Mouse (Mus musculus) heart, postnatal 14 days (tissue): Measurements from ENCODE around the gene Ttll12. TPM values are rescaled to one million over a fixed set of nuclear protein-coding genes. Genes with fewer than 3 reads are reported as not detected.

Experiments
- DNase-seq, 2 experiments: peaks; one replicate each; pipeline ENCODE4 v3.0.0; 2021 to 2022
- intact Hi-C: fragments of 180-260 bp; cut with DNase I; formaldehyde crosslinking; loops from one replicate; pipeline ENCODE4 v1.15.1; 2025
- long read RNA-seq, 2 experiments: library from polyadenylated mRNA; stranded (forward); transcript quantifications; one replicate each; pipeline ENCODE4 v2.0.0; 2021
- total RNA-seq, 2 experiments: library from RNA; stranded (reverse); gene quantifications; 2 replicates each; pipeline ENCODE4 v1.2.3; 2021

The Ttll12 gene
- 1 to 10 TPM; 5.1 to 6.0 TPM for total RNA-seq
- long read RNA-seq, experiment 1, transcript Ttll12-201 (14 exons, 3,774 nt), result major isoform, 15 of 15 reads
- long read RNA-seq, experiment 1, partial matches to known transcripts, result 0 of 15 reads
- long read RNA-seq, experiment 1, other reads (novel, unspliced or antisense), result 0 of 15 reads
- long read RNA-seq, experiment 2, transcript Ttll12-201 (14 exons, 3,774 nt), result major isoform, 16 of 17 reads
- long read RNA-seq, experiment 2, partial matches to known transcripts, result 0 of 17 reads
- long read RNA-seq, experiment 2, other reads (novel, unspliced or antisense), result 1 of 17 reads

GRCm38 (mm10) chr15:83594513-83595363, at the start of gene Ttll12:
Gene Ttll12, minus strand, starts transcription at chr15:83595157.
- intact Hi-C loops, result no loop called here
- DNase-seq, result peak; percentile 95

GRCm38 (mm10) chr15:83642518-83642917, 47.6 kb upstream of the Ttll12 start:
- intact Hi-C loops, result no loop called here
- DNase-seq, result no peak

DNA sequence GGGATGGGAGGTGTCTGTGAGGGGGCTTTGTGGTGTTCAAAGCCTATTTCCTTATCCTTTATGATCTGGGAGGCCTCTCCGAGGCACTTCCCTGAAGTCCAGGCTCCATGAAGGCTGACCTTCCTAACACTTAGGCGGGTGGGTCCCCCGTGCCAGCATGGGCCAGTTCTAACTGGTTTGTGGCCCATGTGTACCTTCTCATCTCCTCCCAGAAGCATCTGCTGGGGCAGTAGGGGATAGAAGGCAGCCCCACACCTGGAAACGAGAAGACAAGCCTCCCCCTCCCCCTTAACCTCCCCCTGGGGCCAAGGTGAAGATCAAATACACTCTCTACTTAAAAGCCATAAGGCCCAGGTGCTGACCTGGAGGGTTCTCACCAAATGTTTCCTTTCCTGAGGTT, 45.3 kb upstream of the Ttll12 start:
- DNase-seq, result no peak
- intact Hi-C loops, result no loop called here

DNA sequence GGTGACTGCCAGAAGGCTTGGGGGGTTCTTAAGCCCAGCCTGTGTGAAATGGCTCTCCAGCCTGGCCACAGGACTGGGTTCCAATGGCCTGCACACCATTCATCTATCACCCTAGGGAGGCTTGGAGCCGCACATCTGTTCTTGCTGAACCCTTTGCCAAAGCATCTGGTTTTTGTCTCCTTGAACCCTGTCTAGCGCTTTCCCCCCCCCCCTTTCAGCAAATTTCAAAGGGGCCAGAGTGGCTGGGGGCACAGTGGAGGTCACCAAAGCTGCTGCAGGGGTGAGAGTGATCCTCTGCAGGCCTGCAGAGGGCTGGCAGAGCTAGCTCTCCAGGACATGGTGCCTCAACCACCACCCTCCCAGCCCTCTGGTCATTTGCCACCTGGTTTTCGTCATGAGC, 44.2 kb upstream of the Ttll12 start:
- DNase-seq, result peak; percentile 26 to 37
- intact Hi-C loops, result loop anchor here (10.0 kb wide), 1 partner anchor 416 kb away; no protein-coding TSS in a partner anchor

- intact Hi-C loops, result loop anchor here (10.0 kb wide), 1 partner anchor 416 kb away; no protein-coding TSS in a partner anchor
- DNase-seq, result no peak
These were observed 43.4 kb upstream of the Ttll12 start for GRCm38 (mm10) chr15:83638196-83638899.

DNA sequence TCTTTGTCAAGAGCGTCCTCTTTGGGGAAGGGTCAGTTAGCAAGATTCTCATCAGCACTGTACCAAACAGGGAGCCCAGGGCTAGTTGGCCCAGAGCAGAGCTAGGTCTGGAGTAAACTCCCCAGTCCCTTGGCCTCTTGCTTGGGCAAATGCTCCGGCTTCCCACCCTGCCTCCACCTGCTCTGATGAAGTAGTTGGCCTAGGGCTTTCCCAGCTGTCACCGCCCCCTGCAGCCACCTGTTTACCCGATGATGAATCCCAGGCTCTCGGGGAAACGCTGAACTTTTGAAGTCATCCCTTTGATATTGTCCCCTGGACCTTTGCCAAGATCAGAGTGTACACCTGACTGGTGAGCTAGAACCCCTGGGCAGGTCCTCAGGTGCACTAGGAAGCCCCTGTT, 41.8 kb upstream of the Ttll12 start:
- intact Hi-C loops, result loop anchor here (10.0 kb wide), 1 partner anchor 418 kb away; no protein-coding TSS in a partner anchor
- no peak for DNase-seq

DNA sequence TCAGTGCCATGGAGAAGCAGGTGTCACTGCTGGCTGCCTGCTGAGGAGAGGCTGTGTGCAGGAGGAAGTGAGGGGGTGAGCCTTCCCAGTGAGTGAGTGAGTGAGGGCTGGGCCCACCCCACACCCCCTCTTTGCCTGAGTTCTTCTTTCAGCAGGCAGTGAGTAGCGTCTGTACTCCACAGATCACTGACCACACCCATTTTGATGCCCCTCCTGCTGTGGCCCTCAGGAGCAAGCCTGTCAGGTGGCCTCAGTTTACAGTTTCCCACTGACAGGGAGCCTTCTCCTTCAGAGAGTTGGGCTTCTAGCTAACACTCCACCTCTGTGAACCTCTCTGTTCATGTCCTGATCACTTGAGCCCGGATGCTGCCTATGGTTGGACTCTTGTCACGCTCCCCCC, 40.3 kb upstream of the Ttll12 start:
- DNase-seq, result no peak
- intact Hi-C loops, result loop anchor here (10.0 kb wide), 1 partner anchor 420 kb away; no protein-coding TSS in a partner anchor

- peak in 1 of 2 experiments; percentile 23 for DNase-seq
- intact Hi-C loops, result loop anchor here (1.0 to 10.0 kb wide), 2 partner anchors 125 to 421 kb away; no protein-coding TSS in a partner anchor
These were observed 39.1 kb upstream of the Ttll12 start for GRCm38 (mm10) chr15:83634076-83634475.

DNA sequence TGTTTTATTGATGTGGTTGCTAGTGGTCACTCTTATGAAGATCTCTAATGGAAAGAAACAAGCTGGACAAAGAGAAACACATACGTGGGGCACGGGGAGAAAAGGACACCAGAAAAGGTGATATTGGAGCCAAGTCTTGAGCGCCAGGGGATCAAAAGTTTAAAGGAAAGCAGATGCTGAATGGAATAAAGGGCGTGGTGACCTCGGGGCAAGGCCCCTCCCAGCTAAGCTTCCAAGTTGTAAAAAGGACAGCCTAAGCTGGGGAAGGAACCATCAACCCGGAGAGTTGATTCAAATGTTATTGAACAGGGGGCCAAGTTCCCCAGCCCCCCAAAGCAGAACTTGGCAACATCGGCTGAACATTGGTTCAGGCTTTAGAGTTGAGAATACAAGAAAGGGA, 36.1 kb upstream of the Ttll12 start:
- intact Hi-C loops, result loop anchor here (10.0 kb wide), 1 partner anchor 424 kb away; no protein-coding TSS in a partner anchor
- no peak for DNase-seq

GRCm38 (mm10) chr15:83629716-83630115, 34.8 kb upstream of the Ttll12 start:
- no peak for DNase-seq
- intact Hi-C loops, result loop anchor here (10.0 kb wide), 1 partner anchor 425 kb away; no protein-coding TSS in a partner anchor

DNA sequence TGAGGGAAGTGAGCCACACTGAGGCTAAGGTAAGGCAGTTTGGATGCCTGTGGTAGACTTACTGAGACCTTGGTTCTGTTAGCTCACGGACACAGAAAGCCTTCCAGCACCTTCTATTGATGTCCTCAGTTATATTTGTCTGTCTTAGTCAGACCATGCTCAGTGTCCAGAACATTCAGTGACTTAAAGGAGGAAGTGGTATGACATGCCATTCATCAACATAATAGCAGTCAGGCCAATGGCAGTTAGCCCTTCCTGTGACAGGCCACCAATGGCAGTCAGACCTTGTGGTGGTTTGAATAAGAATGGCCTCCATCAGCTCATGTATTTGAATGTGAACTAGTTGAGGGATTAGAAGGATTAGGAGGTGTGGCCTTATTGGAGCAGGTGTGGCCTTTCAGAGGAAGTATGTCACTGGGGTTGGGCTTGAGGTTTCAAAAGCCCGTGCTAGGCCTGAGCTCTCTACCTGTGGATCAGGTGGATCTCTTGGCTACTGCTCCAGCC, 31.2 kb upstream of the Ttll12 start:
- no peak for DNase-seq
- intact Hi-C loops, result no loop called here

GRCm38 (mm10) chr15:83615245-83615644, 20.3 kb upstream of the Ttll12 start:
- intact Hi-C loops, result no loop called here
- DNase-seq, result no peak

- intact Hi-C loops, result no loop called here
- DNase-seq, result peak; percentile 73 to 85
These were observed 12.3 kb upstream of the Ttll12 start for GRCm38 (mm10) chr15:83607115-83607802.

DNA sequence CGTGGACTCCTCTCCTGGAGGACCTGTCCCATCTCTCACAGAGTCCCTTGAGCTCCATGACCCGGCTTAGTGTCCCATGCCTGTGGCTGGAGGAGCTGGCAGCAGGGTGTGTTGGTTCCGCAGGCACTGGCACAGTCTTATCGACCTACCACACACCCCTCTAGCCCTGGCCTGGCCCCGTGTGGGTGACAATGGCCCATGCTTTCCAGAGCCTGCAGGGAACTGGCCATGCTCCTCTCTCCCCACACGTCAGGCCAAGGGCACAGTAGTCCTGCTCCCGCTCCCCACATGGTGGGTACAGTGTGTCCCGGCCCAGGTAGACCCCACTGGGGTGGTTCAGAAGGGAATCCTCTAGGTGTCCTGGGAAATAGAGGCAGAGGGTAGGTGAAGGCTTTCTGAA, 11.7 kb upstream of the Ttll12 start:
- intact Hi-C loops, result no loop called here
- DNase-seq, result no peak

DNA sequence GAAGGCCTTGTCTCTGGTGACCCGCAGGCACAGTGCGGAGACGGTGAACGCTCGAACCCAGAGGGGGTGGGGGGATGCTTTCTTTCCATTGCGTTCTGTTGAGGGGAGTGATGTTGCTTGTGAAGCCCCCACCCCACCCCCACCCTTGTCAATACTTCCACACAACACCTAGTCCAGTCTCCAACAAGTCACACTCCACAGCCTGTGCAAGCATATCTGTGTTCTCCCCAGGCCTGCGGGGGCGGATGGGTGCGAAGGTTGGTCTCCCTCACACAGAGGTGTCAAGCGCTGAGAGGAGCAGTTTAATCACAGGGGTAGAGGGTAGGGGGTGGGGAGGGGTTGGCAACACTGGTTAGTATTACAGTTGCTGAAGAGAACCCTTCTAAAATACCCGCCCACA, 11.3 kb upstream of the Ttll12 start:
- intact Hi-C loops, result no loop called here
- no peak for DNase-seq

- intact Hi-C loops, result loop anchor here (5.0 kb wide), 1 partner anchor 36 kb away; no protein-coding TSS in a partner anchor
- no peak for DNase-seq
These were observed 8.5 kb upstream of the Ttll12 start for GRCm38 (mm10) chr15:83603426-83603825.

DNA sequence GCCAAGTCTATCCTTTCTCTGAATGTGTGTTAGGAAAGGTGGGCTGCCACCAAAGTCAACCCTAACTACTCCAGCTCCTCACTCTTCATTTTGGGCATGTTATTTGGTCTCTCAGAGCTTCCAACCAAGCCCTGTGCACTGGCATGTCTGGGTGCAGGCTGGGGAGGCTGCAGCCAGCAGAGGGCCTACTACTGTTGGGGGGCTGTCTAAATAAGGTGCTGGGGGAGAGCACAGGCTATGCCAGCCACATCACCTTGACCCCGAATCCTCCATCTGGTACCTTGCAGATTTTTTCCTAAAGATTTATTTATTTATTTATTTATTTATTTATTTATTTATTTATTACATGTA, 8.1 kb upstream of the Ttll12 start:
- intact Hi-C loops, result loop anchor here (5.0 kb wide), 1 partner anchor 36 kb away; no protein-coding TSS in a partner anchor

DNA sequence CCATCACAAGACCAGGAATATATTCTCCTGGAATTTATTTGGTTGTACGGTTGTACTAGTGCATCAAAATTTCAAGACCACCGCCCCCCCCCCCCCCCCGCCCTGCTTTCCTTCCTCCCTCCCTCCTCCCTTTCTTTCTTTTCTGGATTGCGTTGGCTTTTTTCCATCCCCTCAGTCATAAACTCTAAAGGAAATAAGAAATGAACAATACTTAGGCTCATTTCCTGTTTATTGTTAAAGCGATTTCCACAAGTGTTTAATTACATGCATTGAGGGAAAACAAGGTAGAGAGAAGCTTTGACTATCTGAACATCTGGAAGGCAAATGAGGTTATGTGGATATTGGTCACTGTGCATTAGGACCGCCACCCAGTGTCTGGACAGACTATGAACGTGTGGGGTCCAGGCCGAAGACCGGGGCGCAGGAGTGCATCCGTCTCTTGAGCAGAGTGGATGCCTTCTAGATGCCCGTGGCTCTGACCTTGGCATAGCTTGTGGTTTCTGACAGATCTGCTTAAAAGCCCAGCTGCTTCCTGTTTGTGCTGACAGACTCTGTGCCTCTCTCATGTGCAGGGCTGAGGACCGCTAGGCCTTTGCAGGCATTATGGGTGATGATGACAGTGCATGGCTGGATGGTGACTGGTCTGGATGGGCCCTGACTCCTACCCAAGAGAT, 7.6 kb upstream of the Ttll12 start:
- intact Hi-C loops, result loop anchor here (5.0 kb wide), 1 partner anchor 35 kb away; no protein-coding TSS in a partner anchor
- peak; percentile 23 to 34 for DNase-seq

More for the DNA sequence above, 8.1 kb upstream of the Ttll12 start:
- no peak for DNase-seq

DNA sequence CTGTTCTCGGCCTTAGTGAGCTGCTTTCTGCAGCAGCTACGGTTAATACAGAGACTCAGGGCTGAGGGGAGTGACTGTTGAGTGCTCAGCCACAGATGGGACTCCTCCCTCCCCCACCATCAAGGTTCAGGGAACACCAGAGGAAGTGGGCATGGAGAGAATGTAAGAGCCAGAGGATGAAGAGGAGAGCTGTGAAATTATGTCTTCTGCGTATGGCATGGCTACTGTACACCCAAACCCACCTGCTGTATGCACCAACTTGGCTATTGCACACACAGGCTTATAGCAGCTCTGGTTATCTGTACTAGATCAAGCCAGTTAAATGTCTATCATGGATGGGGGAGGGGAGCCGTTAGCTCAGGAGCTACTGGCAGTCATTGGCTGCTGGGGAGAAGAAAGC, 6.2 kb upstream of the Ttll12 start:
- intact Hi-C loops, result loop anchor here (5.0 kb wide), 1 partner anchor 34 kb away; no protein-coding TSS in a partner anchor

More for the DNA sequence above, 6.2 kb upstream of the Ttll12 start:
- DNase-seq, result no peak
